ENCODE assay signal across 25 mouse cellular contexts in the genomic region with DNA sequence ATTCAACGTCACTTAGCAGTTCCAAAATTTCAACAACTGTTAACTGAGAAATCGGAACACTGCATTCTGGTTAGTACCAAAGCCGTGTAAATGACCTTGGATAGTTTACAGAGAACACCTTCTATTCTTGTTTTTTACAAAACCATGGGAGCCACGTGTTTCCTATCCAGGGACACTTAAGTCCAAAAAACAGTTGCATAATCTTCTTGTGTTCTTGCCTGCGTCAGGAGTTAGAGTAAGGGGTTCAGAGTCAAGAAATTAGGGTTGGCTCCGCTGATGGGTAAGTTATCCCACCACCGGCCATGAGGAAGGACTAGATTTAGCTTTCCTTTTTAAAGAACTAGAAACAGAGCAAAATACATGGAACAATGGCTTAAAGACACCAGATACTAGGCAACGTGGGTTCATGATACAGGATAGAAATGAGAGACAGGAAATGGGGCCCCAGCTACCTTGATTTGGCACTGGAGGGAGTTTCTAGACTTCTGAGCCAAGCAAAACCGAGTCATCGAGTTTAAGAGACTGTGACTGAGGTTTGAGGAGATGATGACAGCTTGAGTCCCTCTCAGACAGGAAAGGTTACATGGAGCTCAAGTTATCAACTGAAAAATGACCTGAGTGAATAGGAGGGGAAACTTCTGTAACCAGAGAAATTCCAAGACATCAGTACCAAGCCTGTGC. TPM values are rescaled to one million over a fixed set of nuclear protein-coding genes. Genes with fewer than 3 reads are reported as not detected.
A peak's percentile ranks its signal among the peaks of the same experiment; 100 is the strongest.
DNase-seq lines count a peak whose midpoint lies in the region; ATAC-seq lines count a peak whose summit lies in the region.
"Had no signal": no experiment of that assay in that cellular context is flagged by ENCODE, and none has a peak within 500 bp of the region (broad histone marks: within the 10 kb centered on the region; RNA-seq: fewer than 3 reads in every experiment).

No protein-coding gene starts in this region.

- H3K9me3 ChIP-seq in midbrain, embryonic 14.5 days (ENCODE audit: control insufficient read depth, low read length) = no peaks in the 10 kb centered on the region
- H3K9me3 ChIP-seq: embryonic facial prominence, embryonic 12.5 days; embryonic facial prominence, embryonic 15.5 days; heart, embryonic 10.5 days; heart, embryonic 13.5 days; intestine, embryonic 15.5 days had no signal

- H3K27ac ChIP-seq in midbrain, embryonic 14.5 days (replicated peaks; ENCODE audit: low read depth, low read length) = no peak overlapping the region
- H3K27ac ChIP-seq: embryonic facial prominence, embryonic 12.5 days; embryonic facial prominence, embryonic 15.5 days; gastrocnemius, adult 2 months; heart, embryonic 10.5 days; heart, embryonic 13.5 days; hindbrain, embryonic 14.5 days; hindbrain, postnatal 0 days; intestine, embryonic 15.5 days had no signal

- no peak overlapping the region for H3K4me2 ChIP-seq in midbrain, embryonic 14.5 days (ENCODE audit: low read length)
- H3K4me2 ChIP-seq: embryonic facial prominence, embryonic 12.5 days; embryonic facial prominence, embryonic 15.5 days; heart, embryonic 13.5 days; hindbrain, embryonic 14.5 days; intestine, embryonic 15.5 days had no signal

- H3K36me3 ChIP-seq in midbrain, embryonic 14.5 days (ENCODE audit: control insufficient read depth, insufficient read depth, low read length) = no peaks in the 10 kb centered on the region
- H3K36me3 ChIP-seq: embryonic facial prominence, embryonic 12.5 days; embryonic facial prominence, embryonic 15.5 days; heart, embryonic 10.5 days; heart, embryonic 13.5 days; intestine, embryonic 15.5 days had no signal

- H3K27me3 ChIP-seq in midbrain, embryonic 14.5 days (ENCODE audit: control insufficient read depth, insufficient read depth, low read length) = no peaks in the 10 kb centered on the region
- H3K27me3 ChIP-seq: embryonic facial prominence, embryonic 12.5 days; embryonic facial prominence, embryonic 15.5 days; intestine, embryonic 15.5 days had no signal

- H3K4me3 ChIP-seq in midbrain, embryonic 14.5 days (replicated peaks; ENCODE audit: low read depth, low read length) = no peak overlapping the region
- H3K4me3 ChIP-seq: embryonic facial prominence, embryonic 12.5 days; embryonic facial prominence, embryonic 15.5 days; gastrocnemius, adult 2 months; heart, embryonic 10.5 days; heart, embryonic 13.5 days; intestine, embryonic 15.5 days had no signal

- peak; percentile 49 for DNase-seq in thymus, postnatal 0 days (ENCODE audit: low spot score)
- DNase-seq in thymus, postnatal 36 days = no peak
- peak; percentile 65 for DNase-seq in 416B (ENCODE audit: low read depth)
- DNase-seq in induced T-regulatory cell, adult 2 months (ENCODE audit: low read depth) = peak; percentile 17
- DNase-seq in right cerebral cortex, postnatal 14 days = no peak
- no peak for DNase-seq in midbrain, embryonic 14.5 days
- DNase-seq: adrenal gland, adult 2 months; adrenal gland, postnatal 14 days; cerebellum, adult 11 months; cerebellum, adult 9-11 months; cerebellum, postnatal 25 days; forebrain, postnatal 0 days; gastrocnemius, adult 2 months; gastrocnemius, postnatal 14 days; heart, adult 18-20 months; heart, postnatal 14 days; heart, postnatal 4 days had no signal

- no peak overlapping the region for H3K9ac ChIP-seq in midbrain, embryonic 14.5 days (replicated peaks; ENCODE audit: low read length)
- H3K9ac ChIP-seq: embryonic facial prominence, embryonic 12.5 days; embryonic facial prominence, embryonic 15.5 days; forebrain, postnatal 0 days; heart, embryonic 13.5 days; hindbrain, embryonic 14.5 days; intestine, embryonic 15.5 days had no signal

- no peak for ATAC-seq in midbrain, embryonic 14.5 days (ENCODE audit: low FRiP score, low TSS enrichment)
- ATAC-seq: forebrain, embryonic 14.5 days; forebrain, postnatal 0 days; hindbrain, postnatal 0 days; intestine, embryonic 15.5 days had no signal

- 89% methylated on average over 10 of the region's 10 CpGs for WGBS in midbrain, embryonic 14.5 days

- H3K4me1 ChIP-seq in midbrain, embryonic 14.5 days (ENCODE audit: control insufficient read depth, insufficient read depth, low read length) = no peaks in the 10 kb centered on the region
- H3K4me1 ChIP-seq: embryonic facial prominence, embryonic 12.5 days; embryonic facial prominence, embryonic 15.5 days had no signal

RNA-seq across cellular contexts. Expression of a gene that starts 23.4 kb away (rescaled TPM):
- polyA plus RNA-seq in thymus, postnatal 0 days (2015; fragmentation: Nextera tagmentation; extraction: Ambion mirVana) = 352 and 368 TPM in 2 replicates
- polyA plus RNA-seq in midbrain, embryonic 14.5 days (2014; fragmentation: Nextera tagmentation; extraction: Ambion mirVana) = 271 and 339 TPM in 2 replicates

RNA-seq across cellular contexts. Expression of a gene that starts 32.9 kb away (rescaled TPM):
- 28.6 and 28.9 TPM in 2 replicates for polyA plus RNA-seq in thymus, postnatal 0 days (2015; fragmentation: Nextera tagmentation; extraction: Ambion mirVana)
- polyA plus RNA-seq in midbrain, embryonic 14.5 days (2014; fragmentation: Nextera tagmentation; extraction: Ambion mirVana) = 24.3 and 36.2 TPM in 2 replicates

RNA-seq across cellular contexts. Expression of a gene that starts 33.2 kb away (rescaled TPM):
- 60.4 and 62.3 TPM in 2 replicates for polyA plus RNA-seq in thymus, postnatal 0 days (2015; fragmentation: Nextera tagmentation; extraction: Ambion mirVana)
- polyA plus RNA-seq in midbrain, embryonic 14.5 days (2014; fragmentation: Nextera tagmentation; extraction: Ambion mirVana) = 9.7 and 15.9 TPM in 2 replicates

Comparison
In these comparisons a context has a peak if more than half of its experiments do, and no peak if none do; other contexts are left out.
1. DNase-seq: peak in thymus, postnatal 0 days (single experiment), 416B (single experiment) and induced T-regulatory cell, adult 2 months (single experiment); none in thymus, postnatal 36 days (0 of 2), right cerebral cortex, postnatal 14 days (single experiment) and midbrain, embryonic 14.5 days (single experiment).